Mouse (Mus musculus): ENCODE results near the gene Paox. TPM values are rescaled to one million over a fixed set of nuclear protein-coding genes. Genes with fewer than 3 reads are reported as not detected.
A peak's percentile ranks its signal among the peaks of the same experiment; 100 is the strongest.
"Not testable (repeated sequence)": the region's sequence is repeated elsewhere in the genome, so short reads cannot be mapped to it uniquely, and the experiment has no call there.

The Paox gene
- polyA plus RNA-seq, 1 experiment from 2014 or later = 19.2 TPM

DNA sequence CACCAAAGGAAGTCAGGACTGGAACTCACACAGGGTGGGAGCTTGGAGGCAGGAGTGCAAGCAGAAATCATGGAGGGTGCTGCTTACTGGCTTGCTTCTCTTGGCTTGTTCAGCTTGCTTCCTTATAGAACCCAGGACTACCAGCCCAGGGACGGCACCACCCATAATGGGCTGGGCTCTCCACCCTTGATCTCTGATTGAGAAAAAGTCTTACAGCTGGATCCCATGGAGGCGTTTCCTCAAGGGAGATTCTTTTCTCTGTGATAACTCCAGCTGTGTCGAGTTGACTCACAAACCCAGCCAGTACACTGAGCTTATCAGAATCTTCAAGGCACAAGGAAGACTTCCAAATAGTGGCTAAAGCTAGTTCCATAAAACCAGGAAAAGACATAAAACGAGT lies 7.2 kb downstream of the Paox start:
- H3K4me2 ChIP-seq = no peak overlapping the region
- H3K9ac ChIP-seq = no peak overlapping the region
- no peak overlapping the region for H3K27ac ChIP-seq
- WGBS = 32% methylated on average over 4 of the region's 4 CpGs
- no peaks in the 10 kb centered on the region for H3K27me3 ChIP-seq
- H3K4me3 ChIP-seq = no peak overlapping the region
- ATAC-seq (ENCODE audit: insufficient number of reproducible peaks, insufficient read depth, low FRiP score, low TSS enrichment, low read depth) = no peak
- peaks cover 10% of the 10 kb centered on the region for H3K4me1 ChIP-seq
- no peaks in the 10 kb centered on the region for H3K9me3 ChIP-seq
- H3K36me3 ChIP-seq = no peaks in the 10 kb centered on the region

DNA sequence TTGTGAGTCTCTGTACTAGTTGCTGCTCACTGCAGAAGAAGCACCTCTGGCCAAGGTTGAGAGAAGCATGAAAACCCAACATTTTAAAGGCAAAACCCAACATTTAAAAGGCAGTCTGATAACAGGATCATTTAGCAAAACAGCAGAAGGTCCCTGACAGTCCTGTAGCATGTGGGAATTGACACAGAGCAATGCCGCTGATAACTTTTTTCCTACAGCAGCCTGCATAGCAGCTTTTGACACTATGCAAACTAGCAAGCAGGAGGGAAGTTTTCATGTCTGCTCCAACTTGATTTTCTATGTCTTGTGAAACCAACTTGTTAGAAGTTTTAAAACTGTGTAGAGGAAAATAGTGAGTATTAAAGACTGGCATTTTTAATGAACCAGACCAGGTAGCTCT lies 8.8 kb downstream of the Paox start:
- 94% methylated on average over 1 of the region's 1 CpGs for WGBS
- H3K36me3 ChIP-seq = peaks cover 3% of the 10 kb centered on the region; the same call in 1 of the 2 replicates
- no peaks in the 10 kb centered on the region for H3K27me3 ChIP-seq
- no peak overlapping the region for H3K27ac ChIP-seq
- no peaks in the 10 kb centered on the region for H3K9me3 ChIP-seq
- no peak overlapping the region for H3K9ac ChIP-seq
- peaks cover 10% of the 10 kb centered on the region for H3K4me1 ChIP-seq
- no peak for ATAC-seq (ENCODE audit: insufficient number of reproducible peaks, insufficient read depth, low FRiP score, low TSS enrichment, low read depth)
- H3K4me2 ChIP-seq = no peak overlapping the region
- H3K4me3 ChIP-seq = no peak overlapping the region

DNA sequence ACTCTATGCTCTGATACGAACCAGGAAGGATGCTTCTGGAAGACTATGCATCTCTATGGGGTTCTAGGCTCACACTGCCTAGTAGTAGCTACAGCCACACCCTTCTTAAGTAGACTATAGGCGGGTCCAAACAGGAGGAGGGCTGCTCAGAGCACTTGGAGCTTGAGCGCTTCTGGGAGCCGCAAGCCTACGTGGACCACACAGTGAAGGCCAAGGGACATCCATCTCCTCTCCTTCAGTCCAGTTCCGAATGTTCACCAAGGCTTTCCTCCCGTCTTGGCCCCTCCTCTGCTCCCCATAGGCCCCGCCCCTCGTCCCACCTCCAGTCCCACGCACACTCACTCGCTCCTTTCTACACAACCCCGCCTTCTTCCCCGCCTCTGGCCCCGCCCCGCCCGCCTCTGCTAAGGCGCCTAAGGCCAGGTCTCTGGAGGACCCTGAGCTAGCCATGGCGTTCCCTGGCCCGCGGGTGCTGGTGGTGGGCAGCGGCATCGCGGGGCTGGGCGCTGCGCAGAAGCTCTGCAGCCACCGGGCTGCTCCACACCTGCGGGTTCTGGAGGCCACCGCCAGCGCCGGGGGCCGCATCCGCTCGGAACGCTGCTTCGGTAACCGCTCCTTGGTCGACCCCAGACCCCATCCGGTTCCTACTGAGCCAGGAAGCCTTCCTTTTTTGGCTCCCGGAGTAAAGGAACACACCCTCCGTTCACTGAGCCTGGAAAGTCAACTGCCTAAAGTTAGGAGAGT lies 9.9 kb downstream of the Paox start:
- Histone ChIP-seq H3K27ac (peak overlapping the region; percentile 57; the same call in 1 of the 2 replicates), H3K27me3 (no peaks in the 10 kb centered on the region), H3K36me3 (peaks cover 14% of the 10 kb centered on the region), H3K4me2 (peak overlapping the region; percentile 81), H3K4me3 (peak overlapping the region; percentile 75), H3K4me1 (peaks cover 10% of the 10 kb centered on the region), H3K9me3 (no peaks in the 10 kb centered on the region), H3K9ac (peak overlapping the region; percentile 84)
- WGBS = 2% methylated on average over 40 of the region's 40 CpGs
- peak; percentile 94 for ATAC-seq (ENCODE audit: insufficient number of reproducible peaks, insufficient read depth, low FRiP score, low TSS enrichment, low read depth)

DNA sequence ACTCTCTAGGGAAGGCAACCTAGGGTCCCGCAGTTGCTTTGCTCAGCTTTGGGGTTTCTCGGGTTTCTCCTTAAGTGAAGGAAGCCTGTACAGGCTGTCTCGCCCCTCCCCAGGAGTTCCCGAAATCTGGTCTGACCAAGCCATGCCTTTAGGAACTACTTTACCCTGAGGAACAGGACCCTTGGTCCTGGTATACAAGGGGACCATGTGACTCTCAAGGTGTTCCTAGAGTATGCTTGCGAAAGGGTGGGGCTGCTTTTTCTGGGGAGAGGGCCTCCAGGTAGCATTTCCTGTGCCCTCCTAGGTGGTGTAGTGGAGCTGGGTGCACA lies 10.4 kb downstream of the Paox start:
- Histone ChIP-seq H3K36me3 (peaks cover 19% of the 10 kb centered on the region), H3K27ac (peak overlapping the region; percentile 57; the same call in 1 of the 2 replicates), H3K27me3 (no peaks in the 10 kb centered on the region), H3K4me3 (peak overlapping the region; percentile 75), H3K4me1 (peaks cover 10% of the 10 kb centered on the region), H3K4me2 (peak overlapping the region; percentile 81), H3K9ac (peak overlapping the region; percentile 84), H3K9me3 (no peaks in the 10 kb centered on the region)
- no peak for ATAC-seq (ENCODE audit: insufficient number of reproducible peaks, insufficient read depth, low FRiP score, low TSS enrichment, low read depth)
- WGBS = 6% methylated on average over 5 of the region's 5 CpGs

DNA sequence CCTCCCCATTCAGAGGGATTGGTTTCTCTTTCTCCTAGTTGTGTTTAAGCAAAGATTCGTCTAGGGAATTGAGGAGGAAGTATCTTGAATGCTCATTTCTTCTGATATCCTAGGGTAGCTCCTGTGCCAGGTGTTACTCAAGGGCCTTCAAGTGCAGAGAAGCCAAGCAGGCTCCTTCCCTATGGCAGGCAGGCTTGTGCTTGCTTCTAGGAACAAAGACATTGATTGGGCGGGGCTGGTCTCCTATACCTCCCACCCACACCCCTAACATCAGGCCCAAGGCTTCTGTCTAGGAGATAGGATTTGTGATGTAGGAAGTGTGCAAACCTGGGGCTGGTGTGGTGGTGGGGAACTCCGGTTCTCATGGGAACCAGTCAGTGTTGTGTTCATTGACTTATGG lies 11.3 kb downstream of the Paox start:
- Histone ChIP-seq H3K4me3 (no peak overlapping the region), H3K4me2 (peak overlapping the region; percentile 32)

DNA sequence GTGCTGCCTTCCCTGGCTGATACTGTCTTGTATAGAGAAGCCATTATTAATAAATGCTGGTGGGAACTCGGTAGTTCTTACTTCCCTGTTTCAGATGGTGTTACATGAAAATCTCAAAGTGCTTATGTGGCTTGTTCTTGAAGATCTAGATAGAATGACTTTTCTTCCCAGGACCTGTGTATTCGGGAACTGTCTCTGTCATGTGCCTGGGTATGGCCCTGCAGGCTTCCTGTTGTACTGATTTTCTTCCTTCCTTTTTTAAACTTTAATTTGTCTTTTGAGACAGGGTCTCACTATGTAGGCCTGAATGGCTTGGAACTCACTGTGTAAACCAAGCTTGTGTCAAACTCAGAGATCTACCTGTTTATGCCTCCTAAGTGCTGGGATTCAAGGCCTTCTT lies 12.3 kb downstream of the Paox start:
- Histone ChIP-seq H3K4me3 (no peak overlapping the region), H3K4me2 (no peak overlapping the region), H3K9me3 (no peaks in the 10 kb centered on the region), H3K36me3 (peaks cover 19% of the 10 kb centered on the region), H3K27ac (no peak overlapping the region), H3K9ac (no peak overlapping the region), H3K27me3 (no peaks in the 10 kb centered on the region), H3K4me1 (peaks cover 10% of the 10 kb centered on the region)
- WGBS = 88% methylated on average over 2 of the region's 2 CpGs
- ATAC-seq (ENCODE audit: insufficient number of reproducible peaks, insufficient read depth, low FRiP score, low TSS enrichment, low read depth) = no peak

More for the DNA sequence above, 11.3 kb downstream of the Paox start:
- ATAC-seq (ENCODE audit: insufficient number of reproducible peaks, insufficient read depth, low FRiP score, low TSS enrichment, low read depth) = no peak
- Histone ChIP-seq H3K9ac (0 out of 2 replicates have a peak overlapping the region, but pooled peaks have one; percentile 17), H3K27ac (no peak overlapping the region), H3K27me3 (no peaks in the 10 kb centered on the region), H3K9me3 (no peaks in the 10 kb centered on the region), H3K36me3 (peaks cover 19% of the 10 kb centered on the region), H3K4me1 (peaks cover 10% of the 10 kb centered on the region)
- WGBS = 81% methylated on average over 3 of the region's 3 CpGs

DNA sequence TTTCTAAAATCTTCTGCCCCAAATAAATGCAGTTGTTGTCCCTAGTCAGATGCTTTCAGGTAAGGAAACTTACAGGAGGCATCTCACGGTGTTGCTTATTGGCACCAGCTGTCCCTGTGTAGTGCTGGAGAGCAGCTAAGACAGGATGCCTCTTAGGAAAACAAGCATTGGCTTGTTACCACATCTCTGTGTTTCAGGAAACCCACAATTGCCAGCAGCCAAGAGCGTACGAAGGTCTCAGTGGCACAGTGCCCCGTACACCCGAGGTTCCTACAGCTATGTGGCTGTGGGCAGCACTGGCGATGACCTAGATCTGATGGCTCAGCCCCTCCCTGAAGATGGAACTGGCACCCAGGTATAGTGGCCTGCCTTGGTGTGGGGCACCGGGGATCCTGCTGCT lies 16.6 kb downstream of the Paox start:
- not testable (repeated sequence) for H3K27me3 ChIP-seq; H3K4me2 ChIP-seq; H3K9ac ChIP-seq; H3K4me3 ChIP-seq; H3K27ac ChIP-seq; ATAC-seq (ENCODE audit: insufficient number of reproducible peaks, insufficient read depth, low FRiP score, low TSS enrichment, low read depth); H3K4me1 ChIP-seq; H3K9me3 ChIP-seq
- 84% methylated on average over 7 of the region's 7 CpGs for WGBS
- H3K36me3 ChIP-seq = peaks cover 26% of the 10 kb centered on the region

DNA sequence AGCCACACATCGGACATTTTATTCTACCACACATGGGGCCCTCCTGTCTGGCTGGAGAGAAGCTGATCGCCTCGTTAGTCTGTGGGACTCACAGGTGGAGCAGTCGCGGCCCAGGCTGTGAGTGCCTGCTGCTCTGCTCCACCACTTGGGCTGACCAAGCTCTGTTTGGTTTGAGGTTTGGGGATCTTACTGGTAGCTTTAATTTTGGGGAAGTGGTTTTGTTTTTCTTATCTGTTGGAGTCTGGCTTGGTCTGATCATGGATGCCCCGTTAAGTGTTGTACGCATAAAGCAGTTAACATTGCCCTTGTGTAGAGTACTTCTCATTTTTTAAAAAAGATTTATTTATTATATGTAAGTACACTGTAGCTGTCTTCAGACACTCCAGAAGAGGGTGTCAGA lies 18.4 kb downstream of the Paox start:
- H3K4me2 ChIP-seq; H3K9me3 ChIP-seq; ATAC-seq (ENCODE audit: insufficient number of reproducible peaks, insufficient read depth, low FRiP score, low TSS enrichment, low read depth); H3K27me3 ChIP-seq; H3K4me3 ChIP-seq; H3K4me1 ChIP-seq; H3K27ac ChIP-seq; H3K9ac ChIP-seq: not testable (repeated sequence)
- 86% methylated on average over 7 of the region's 7 CpGs for WGBS
- peaks cover 26% of the 10 kb centered on the region for H3K36me3 ChIP-seq

DNA sequence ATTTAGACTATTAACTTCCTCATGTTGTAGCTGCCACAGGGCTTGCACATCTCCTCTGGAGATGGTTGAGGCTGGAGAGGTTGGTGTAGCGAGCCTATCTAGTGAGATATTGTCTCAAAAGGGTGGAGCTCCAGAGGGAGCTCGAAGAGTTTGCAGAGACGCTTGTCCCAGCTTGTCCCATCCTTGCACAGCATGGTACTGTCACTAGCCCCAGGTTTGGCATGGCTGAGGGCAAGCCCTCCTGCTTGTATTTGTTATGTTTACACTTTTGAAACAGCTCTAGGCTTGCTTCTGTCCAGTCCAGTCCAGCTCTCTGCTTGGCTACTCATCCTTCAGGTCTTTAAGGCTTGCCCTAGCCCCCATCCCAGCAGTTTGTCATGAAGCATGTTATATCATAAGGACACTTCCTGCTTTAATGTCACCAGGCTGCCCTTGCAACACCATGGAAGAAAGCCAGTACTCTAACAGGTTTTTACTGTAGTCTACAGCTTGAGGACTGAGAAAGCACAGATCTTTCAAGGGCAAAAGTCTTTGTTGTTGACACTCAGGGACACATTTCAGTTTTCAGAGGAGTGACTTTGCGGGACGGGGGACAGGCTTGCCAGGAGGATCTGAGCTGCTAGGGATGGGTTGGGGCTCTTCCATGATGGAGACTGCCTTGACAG lies 19.6 kb downstream of the Paox start:
- no peak overlapping the region for H3K4me3 ChIP-seq
- H3K36me3 ChIP-seq = peaks cover 15% of the 10 kb centered on the region
- H3K4me2 ChIP-seq = no peak overlapping the region
- peaks cover 5% of the 10 kb centered on the region for H3K4me1 ChIP-seq
- no peak overlapping the region for H3K9ac ChIP-seq
- 89% methylated on average over 5 of the region's 5 CpGs for WGBS
- H3K27ac ChIP-seq = no peak overlapping the region
- no peaks in the 10 kb centered on the region for H3K9me3 ChIP-seq
- H3K27me3 ChIP-seq = no peaks in the 10 kb centered on the region
- no peak for ATAC-seq (ENCODE audit: insufficient number of reproducible peaks, insufficient read depth, low FRiP score, low TSS enrichment, low read depth)

DNA sequence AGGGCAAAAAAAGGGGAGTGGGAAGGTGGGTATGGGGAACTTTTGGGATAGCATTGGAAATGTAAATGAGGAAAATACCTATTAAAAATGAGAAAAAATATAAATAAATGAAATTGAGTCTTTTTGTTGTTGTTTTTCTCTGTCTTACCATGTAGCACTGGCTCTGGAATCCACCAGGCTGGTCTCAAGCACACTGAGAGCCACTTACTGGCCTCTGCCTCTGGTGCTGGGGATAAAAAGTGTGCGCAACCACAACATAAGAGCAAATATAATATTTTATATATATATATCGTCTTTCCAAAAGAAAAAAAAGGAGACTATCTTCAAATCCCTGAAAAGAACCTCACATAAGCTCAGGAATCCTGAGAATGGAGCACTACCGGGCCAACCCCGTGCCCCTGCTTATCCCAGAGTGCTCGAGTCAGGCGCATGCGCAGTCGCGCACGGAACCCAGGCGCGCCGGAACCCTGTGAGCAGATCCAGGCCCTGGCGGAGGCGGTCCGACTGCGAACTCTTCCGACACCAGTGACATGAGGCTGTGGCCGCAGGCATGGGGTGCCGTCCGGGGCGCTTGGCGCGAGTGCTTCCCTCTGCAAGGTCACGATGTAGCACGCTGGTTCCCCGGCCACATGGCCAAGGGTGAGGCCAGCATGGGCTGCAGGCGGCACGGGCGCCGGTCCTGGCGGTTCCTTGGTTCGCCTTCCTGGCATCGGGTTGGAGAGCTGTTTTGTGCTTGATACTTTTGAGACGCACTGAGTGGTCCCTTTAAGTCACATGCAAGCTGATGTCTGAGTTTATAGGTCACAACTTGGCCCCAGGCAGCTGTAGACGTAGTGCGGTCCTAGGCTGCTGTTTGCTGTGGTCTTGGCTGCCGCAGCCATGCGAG lies 21.8 kb downstream of the Paox start, which contains the start of gene Mtg1:
Mtg1 (plus strand) TSS at position 430 of the 886 bp plus-strand sequence.
- H3K4me1 ChIP-seq = peaks cover 5% of the 10 kb centered on the region
- H3K27ac ChIP-seq = peak within 1 kb of the TSS; percentile 79
- ATAC-seq (ENCODE audit: insufficient number of reproducible peaks, insufficient read depth, low FRiP score, low TSS enrichment, low read depth) = peak; percentile 95
- 2% methylated on average over 39 of the region's 39 CpGs for WGBS
- peaks cover 8% of the 10 kb centered on the region for H3K36me3 ChIP-seq
- H3K4me3 ChIP-seq = peak within 1 kb of the TSS; percentile 86
- H3K9me3 ChIP-seq = no peaks in the 10 kb centered on the region
- peak within 1 kb of the TSS; percentile 89 for H3K4me2 ChIP-seq
- H3K9ac ChIP-seq = peak within 1 kb of the TSS; percentile 88
- H3K27me3 ChIP-seq = no peaks in the 10 kb centered on the region

DNA sequence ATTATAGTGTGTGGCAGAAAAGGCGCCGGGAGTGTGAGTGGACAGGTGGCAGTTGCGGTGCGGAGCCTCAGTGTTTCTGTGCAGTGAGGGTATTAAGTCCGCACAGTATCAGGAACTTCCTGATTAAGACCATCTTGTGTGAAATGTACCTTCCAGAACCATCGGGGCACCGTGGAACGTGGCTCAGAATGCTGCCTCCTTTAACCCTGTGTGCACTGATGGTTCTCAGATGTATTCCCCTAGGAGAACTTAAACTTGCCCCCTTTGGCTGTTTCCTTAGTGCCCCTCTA lies 22.4 kb downstream of the Paox start:
- Histone ChIP-seq H3K9me3 (no peaks in the 10 kb centered on the region), H3K4me1 (peaks cover 5% of the 10 kb centered on the region), H3K27me3 (no peaks in the 10 kb centered on the region), H3K36me3 (peaks cover 8% of the 10 kb centered on the region), H3K27ac (peak overlapping the region; percentile 79), H3K9ac (peak overlapping the region; percentile 88), H3K4me2 (peak overlapping the region; percentile 89), H3K4me3 (peak overlapping the region; percentile 86)
- no peak for ATAC-seq (ENCODE audit: insufficient number of reproducible peaks, insufficient read depth, low FRiP score, low TSS enrichment, low read depth)
- WGBS = 0% methylated on average over 8 of the region's 8 CpGs

Data from embryonic facial prominence, embryonic 13.5 days (tissue).